Mouse (Mus musculus) heart, postnatal 10 days (tissue): ENCODE measurements at regions not wholly inside any gene's neighbourhood (a gene's known extent, or its start where the extent isn't known, plus 50 kb on each side); places are given as distances from the start of the nearest gene placed in this dataset.

Source experiments
- DNase-seq, 2 experiments: peaks; one replicate each; pipeline ENCODE4 v3.0.0; 2021
- intact Hi-C: fragments of 180-260 bp; cut with DNase I; formaldehyde crosslinking; loops from one replicate; pipeline ENCODE4 v1.15.1; 2025

DNA sequence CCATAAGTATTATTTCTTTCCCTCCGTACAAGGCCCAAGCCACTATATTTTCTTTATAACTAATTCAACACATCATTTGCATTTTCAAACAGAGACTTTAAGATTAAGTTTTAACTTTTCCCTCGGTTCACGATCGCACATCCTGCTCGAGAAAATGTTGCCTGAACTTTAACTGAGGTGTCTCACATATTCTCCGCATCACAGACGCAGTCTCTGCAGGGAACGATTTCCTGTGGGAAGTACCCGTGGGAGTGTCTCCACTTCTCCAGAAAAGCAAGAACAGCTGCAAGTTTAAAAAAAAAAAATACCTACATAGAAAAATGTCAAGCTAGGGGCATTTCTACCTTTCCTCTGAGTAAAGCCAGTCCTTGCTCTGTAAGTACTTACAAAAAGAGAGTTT, 581.2 kb downstream of the Efna5 start:
- intact Hi-C loops, result loop anchor here (10.0 kb wide), 1 partner anchor 585 kb away; the partner anchor contains the start of gene Efna5
- no peak for DNase-seq

DNA sequence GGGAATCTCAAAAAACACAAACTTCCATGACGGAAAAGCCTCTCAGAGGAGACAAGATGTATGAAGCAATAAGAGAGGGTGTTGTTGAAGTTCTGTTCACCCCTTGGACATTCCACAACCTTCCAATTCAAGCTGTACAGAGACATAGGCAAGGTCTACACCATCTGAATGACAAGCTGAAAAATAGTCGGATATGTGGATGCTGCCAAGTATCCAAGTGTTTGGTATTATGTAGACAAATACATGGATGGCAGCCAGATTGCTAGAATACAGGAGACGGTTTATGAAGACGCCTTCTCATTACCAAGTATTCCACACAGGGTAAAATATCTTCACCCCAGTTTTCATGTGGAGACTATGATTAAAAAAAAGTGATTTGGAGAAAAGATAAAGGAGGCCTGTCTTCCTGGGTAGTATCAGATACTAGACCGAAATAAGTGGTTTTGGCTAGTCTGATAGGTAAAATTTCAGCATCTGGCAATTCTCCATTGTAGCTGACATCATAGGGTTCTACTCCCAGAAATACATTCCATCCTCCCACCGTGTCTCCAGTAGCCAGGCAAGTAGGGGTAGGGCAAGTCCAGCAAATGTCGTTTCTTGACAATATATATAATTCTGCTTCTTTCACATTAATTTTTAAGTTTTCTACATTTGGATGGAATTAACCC, 583.6 kb downstream of the Efna5 start:
- peak; percentile 14 to 17 for DNase-seq
- intact Hi-C loops, result no loop called here

DNA sequence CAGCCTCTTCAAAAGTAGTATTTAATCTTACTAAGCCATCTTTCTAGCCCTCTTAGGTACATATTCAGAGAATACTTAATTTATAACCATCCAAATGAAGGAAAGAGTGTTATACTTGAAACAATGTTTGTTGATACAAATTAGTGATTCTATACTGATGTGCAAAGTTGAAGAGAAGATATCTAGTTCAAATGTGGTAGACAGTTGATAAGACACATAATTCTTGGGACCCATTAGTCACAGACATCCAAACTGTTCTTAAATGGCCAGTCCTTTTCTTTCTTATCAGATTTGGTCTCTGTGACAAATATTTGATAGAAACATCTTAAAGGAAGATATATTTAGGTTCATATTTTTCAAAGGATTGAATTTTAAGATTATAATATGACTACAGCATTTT, 585.7 kb downstream of the Efna5 start:
- no peak for DNase-seq
- intact Hi-C loops, result no loop called here

DNA sequence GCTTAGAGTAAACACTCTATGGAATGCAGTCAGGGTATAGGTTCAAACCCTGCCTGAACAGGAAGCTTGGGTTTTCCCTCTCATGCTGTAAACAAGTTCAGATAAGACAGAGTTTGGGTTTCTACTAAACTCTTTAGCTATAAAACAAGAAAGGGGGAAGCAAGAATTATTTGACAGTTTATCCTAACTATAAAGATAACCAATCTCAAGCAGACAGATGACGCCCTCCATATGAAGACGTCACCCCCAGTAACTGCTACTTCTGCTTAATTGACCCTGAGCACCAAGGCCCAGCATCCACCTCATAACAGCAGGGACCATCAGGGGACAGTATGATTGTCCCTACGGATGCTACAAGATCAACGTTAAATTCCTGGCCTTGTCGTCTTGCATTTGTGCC, 588.4 kb downstream of the Efna5 start:
- no peak for DNase-seq
- intact Hi-C loops, result no loop called here

DNA sequence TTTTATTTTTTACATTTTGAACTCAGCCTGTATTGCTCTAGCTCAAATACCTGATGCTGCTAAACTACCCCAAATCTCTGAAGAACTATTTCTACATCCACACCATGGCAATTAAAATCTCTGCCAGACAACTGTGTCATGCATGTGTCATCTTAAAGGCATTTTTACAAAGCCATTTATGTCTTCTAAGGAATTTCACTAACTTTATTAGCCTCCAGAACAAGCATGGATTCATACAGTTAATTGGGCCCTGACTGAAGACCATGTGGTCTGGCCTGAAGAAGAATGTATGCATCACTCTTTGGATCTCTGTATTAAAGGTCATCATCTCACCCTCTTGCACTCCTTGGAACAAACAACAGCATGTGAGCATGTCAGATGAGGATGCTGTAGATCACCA, 593.5 kb downstream of the Efna5 start:
- intact Hi-C loops, result no loop called here
- no peak for DNase-seq

DNA sequence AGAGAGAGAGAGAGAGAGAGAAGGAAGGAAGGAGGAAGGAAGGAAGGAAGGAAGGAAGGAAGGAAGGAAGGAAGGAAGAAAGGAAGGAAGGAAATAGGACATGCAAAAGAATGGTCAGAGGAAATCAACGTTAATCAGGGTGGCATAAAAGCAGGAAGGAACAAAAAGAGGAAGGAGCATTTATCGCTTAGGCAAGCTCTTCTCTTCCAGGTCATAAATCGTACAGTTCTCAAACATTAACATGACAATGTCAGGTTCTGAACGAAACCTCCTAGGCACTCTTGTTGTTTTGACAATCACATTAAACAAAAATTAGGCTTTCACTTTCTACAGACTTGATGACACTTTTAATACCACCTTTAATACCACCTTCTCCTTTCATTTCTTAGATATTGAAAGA, 594.0 kb downstream of the Efna5 start:
- intact Hi-C loops, result no loop called here
- no peak for DNase-seq

DNA sequence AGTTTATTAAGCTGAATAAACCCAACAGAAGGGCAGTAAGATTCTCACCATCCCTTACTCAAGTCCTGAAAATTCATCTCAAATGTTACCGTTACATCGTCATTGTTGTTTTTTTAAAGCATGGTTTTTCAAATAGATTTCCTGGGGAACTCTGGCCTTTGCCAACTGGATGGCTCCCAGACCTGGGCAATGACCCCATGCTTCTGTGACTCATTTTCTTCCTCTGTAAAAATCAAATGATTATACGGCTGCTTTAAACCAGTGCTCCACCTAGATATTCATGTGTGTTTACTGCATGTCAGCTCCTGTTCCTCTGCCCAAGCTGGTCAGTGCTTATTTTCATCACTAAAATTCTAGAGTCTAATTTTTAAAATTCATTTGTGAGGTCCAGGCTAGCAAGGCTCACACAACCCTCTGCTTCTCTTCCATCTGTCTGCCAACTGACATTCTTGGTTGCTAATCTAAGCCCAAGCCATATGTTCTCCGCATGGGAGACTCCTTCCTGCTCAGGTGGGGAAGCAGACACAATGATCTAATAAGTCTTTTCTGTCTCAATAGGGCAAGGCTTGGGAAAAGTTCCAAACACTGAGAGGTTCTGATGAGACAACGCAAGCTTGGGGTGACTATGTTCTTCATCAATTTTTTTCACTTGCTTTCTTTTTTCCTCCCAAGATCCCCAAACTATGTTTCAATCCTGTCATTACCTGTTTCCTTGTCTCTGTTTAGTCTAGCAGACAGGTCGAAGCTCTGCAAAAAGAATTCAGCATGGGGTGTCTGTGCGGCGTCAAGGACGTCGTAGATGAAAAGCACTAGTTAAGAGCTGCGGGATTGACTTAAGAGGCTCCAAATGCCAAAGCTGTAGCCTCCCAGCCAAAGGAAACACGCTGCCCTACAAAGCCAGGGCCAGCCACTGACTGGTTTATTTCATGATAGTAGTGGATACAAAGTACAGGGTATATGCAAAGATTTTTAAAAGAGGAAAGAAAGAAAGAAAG, 594.7 kb downstream of the Efna5 start:
- no peak for DNase-seq
- intact Hi-C loops, result no loop called here

DNA sequence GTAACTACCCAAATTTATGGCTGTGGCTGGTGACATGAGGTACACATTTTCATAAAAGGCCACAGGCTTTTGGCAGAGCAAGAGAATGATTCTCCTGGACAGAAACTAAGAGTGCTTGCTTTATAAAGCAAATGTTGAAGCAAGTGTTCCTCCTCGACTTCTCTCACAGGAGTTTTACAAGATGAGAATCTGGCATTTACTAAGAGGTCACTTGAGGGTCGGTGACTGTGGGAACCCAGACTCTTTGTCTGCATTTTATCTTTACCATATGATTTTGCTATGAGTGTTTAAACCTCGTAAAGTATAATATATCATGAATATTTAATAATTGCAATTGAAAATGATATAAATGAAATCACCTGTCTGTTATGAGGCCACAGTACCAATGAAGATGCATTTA, 600.9 kb downstream of the Efna5 start:
- intact Hi-C loops, result no loop called here
- no peak for DNase-seq

DNA sequence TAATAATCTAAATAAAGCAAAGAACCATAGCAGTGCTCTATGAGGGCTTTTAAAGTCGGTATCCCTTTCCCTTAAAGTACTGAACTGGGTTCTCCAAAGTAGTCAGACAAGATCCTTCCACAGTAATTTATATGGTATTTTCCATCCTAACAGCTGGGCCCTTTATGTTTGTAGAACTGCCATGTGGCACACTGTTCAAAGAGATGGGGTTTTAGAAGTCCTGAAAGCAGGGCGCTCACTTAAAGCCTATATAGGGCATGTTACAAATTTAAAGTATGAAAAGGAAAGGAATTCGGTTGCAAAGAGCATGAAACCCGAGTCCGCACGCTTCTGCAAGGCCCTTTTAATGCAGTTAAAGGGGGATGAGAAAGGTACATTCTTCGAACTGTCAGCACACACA, 609.7 kb downstream of the Efna5 start:
- no peak for DNase-seq
- intact Hi-C loops, result no loop called here

DNA sequence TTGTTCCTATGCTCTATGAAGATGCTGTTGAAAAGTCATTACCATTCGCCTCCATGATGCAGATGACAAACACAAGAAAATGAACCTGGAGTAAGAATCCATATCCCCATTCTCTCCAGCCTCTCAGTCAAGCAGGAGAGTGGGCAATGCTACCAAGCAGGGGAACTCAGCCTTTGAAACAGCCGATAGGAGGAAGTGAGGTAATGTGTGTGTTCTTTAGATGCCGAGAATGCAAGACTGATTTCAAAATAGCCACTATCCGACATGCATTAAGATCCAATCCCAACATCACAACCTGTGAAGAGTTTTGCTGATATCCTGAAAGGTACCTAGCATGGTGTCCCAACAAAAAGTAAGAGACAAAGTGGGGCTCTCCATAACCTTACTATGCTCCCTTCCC, 611.8 kb downstream of the Efna5 start:
- no peak for DNase-seq
- intact Hi-C loops, result no loop called here

DNA sequence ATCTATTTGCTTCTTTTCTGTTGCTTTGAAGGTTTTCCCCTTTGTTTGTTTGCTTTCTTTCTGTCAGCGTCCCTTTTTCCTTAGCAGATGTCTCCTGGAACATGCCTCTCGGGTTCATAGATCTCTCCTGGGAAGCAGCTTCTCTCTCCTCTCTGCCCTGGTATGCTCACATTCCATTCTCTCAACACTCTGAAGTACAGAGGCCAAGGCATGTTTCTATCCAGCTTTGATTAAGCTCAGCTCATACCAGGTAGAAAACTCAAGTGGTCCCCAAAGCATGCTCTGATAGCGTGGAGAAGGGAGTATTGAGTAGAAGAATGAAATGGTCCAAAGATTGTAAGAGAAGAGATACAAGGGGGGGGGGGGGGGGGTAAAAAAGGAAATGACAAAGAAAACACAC, 627.7 kb downstream of the Efna5 start:
- DNase-seq, result peak; percentile 3 to 4
- intact Hi-C loops, result no loop called here

DNA sequence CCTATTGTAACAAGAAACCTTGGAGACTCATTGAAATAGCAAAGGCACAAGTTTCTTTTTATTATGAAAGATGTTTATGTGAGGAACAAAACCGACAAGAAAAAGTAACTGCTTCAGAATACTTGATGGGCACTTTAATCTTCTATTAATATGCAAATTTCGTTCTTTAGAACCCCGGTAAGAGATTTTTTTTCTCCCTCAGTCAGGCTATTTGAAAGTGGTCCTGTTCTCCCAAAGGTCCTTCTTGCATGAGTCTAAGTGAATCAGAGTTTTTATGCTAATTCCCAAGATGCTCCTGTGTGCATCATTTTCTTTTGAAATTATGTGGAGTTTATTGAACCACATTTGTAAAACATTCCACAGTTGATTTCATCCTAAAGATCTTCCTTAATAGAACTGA, 633.1 kb downstream of the Efna5 start:
- DNase-seq, result no peak
- intact Hi-C loops, result no loop called here

DNA sequence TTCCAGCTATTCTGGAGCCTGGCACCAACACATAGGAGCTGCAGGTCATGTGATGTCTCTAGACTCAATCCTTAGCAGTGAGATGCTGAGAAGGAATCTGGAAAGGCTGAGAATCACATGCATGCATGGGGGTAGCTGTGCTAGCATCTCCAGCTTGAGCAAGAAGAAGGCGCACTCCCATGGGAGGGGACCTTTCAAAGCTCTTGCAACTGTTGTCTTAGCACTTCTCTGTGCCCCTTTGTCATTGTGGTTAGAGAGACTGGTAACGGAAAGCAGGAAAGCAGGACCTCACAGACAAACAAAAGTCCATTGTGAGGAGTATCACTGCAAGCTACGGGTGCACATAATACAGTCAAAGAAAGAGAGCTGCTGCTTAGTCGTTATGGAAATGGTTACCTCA, 634.5 kb downstream of the Efna5 start:
- intact Hi-C loops, result no loop called here
- no peak for DNase-seq

DNA sequence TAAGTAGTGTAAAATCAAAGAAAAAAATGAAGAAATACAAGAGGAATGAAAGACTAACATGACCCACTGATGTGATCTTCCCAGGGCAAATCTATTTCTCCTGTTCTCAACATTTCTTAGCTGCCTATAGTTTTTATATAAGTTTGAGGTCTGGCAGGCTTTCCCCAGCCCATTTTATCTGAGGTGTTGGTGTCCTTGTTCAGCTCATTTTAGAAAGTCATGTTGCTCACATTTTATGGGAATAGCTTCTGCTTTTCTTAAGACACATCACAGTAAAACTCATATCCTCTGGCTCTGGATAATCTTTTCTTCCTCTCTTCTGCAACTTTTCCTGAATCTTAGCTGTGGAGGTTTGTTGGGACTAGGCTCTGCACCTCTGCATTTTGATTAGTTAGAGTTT, 650.2 kb downstream of the Efna5 start:
- intact Hi-C loops, result no loop called here
- DNase-seq, result no peak

DNA sequence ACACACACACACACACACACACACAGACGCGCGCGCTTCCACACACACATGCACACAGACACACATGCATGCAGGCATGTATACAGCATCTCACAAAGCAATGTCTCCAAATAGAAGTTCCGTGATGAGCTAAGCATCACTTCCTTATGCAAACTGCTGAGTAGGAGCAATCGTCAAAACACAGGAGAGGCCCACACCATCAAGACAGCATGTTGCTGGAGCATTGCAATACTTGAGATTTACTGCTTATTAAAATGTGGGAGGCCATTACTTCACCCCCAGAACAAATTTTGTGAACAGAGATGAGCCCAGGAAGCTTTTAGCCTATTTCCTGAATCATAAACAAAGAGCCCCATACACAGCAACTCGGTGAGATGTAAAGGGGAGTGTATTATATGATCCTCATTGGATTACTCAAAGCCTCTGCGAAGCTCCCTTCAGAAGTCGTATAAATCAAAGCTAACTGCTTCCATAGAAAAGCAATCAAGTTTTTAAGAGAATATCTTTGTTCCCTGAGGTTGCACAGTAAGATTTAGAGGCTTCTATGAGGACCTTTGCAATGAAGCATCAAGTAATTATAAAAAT, 670.6 kb downstream of the Efna5 start:
- DNase-seq, result no peak
- intact Hi-C loops, result no loop called here

DNA sequence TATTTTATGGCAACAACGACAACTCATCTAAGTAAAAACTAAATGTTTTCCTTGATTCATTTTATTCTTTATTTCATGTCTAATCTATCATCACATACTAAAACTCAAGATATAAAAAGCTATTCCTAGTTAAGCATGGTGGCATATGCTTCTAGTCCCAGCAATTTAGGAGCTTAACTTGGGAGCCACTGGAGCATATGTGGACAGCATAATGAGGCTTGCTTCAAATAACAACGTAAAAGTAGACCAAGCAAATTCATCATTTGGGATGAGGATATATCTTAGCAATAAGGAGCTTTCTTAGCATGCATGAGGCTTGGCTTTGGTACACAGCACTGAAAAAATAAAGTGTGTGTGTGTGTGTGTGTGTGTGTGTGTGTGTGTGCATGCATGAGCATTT, 678.5 kb downstream of the Efna5 start:
- no peak for DNase-seq
- intact Hi-C loops, result no loop called here

DNA sequence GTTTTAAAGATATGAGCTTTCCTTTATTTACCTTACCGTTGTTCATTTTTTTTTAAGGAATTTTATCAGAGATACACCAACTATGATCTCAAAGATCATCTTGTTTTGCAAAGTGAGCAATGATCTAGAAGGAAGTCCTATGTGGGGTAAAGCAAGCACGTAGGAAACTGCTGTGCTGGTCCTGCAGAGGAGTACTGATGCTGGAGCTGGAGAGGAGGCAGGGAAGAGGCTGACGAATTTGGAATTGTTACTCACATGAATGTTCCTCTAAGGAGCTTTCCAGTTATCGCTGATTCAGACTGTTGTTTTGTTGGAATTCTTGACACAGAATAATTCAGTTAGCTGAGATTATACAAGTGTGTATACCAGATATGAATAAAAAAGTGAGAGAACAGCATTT, 680.6 kb downstream of the Efna5 start:
- intact Hi-C loops, result no loop called here
- no peak for DNase-seq

DNA sequence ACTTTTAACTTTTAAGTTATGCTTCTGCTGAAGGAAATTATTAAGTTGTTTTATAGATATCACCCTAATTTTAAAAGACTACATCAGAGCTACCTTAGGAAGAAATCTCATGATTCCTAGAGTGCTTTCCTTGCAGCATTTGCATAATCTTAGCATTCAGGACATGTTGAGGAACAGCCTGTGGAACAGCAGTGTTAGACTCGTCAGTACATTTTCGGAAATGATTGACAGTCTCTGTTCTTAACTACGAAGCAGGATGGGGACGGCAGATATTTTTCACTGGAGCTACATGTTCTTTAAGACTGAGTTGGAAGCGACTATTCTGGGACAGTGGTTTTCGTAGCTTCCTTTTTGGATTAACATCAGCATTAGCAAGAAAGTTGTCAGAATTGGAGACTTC, 681.6 kb downstream of the Efna5 start:
- intact Hi-C loops, result no loop called here
- no peak for DNase-seq

DNA sequence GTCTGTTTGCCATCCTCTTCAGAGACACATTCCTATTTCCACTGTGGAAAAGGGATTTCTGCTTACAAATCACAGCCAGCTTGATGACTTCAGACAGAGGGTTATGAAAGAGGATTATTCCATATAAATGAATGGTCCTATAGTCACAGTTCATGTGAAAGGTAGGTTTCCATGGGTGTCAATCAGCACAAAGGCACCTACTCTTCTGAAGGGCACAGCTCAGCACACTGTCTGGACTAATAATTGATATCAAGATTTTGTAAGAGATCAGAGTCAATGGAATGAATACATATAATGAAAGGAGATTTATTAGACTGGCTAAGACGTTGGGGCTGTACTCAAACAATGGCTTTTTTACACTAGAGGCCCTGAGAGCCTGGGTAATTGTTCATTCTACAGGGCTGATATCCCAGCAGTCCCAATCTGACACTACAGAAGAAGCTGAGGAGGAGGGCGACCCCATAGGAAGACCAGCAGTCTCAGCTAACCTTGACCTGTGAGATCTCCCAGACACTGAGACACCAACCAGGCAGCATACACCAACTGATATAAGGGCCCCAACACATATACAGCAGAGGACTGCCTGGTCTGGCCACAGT, 702.4 kb downstream of the Efna5 start:
- intact Hi-C loops, result loop anchor here (10.0 kb wide), 1 partner anchor 236 kb away; no protein-coding TSS in a partner anchor
- no peak for DNase-seq

DNA sequence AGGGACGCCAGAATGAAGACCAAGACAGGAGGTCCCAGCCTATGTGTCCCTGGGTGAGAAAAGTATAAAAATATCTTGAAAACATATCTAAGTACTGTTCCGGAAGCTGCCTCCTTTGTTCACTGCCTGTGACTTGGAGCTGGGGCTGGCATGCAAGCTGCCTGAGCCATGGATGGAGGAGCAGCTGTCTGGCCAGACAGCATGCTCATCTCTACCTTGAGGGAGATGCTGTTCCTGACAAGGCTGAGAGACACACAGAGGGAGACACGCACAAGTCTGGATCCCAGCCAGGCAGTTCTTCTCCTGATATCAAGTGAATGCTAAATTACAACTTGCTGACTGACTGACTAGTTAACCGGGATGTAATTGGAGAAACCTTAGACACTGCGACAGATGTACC, 704.8 kb downstream of the Efna5 start:
- DNase-seq, result no peak
- intact Hi-C loops, result loop anchor here (10.0 kb wide), 1 partner anchor 238 kb away; no protein-coding TSS in a partner anchor

DNA sequence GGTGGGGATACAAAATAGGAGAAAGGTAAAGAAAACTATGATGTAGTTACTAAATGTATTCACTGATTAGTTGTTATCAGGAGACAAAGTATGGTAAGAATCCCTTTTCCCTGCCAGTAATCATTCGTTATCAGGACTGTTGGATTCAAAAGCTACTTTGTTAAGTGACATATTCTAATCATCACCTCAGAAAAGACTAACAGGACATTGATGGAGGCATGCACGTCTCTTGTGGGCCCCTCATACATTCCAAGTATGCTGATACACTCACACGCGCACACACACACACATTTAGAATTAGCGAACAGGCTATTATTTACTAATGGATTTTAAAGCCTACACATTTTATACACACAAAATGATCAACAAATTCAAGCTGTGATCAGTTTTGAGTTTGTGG, 708.8 kb downstream of the Efna5 start:
- peak in 1 of 2 experiments; percentile 6 for DNase-seq
- intact Hi-C loops, result loop anchor here (10.0 kb wide), 1 partner anchor 242 kb away; no protein-coding TSS in a partner anchor
